Mouse (Mus musculus) CD8-positive naive resting alpha-beta T cell, adult 2 months (primary cell): ENCODE results near the gene Hdac9.

Source experiments
- DNase-seq, 2 experiments: peaks; one replicate each; pipeline ENCODE4 v3.0.0; 2022; ENCODE audit warnings: low read depth in 2 of 2, low spot score in 2 of 2

Gene Hdac9

GRCm38 (mm10) chr12:34916995-34917394, at the start of gene Hdac9:
Gene Hdac9, minus strand, starts transcription at chr12:34917095.
- DNase-seq = no peak

GRCm38 (mm10) chr12:34949066-34949706, 32.3 kb upstream of the Hdac9 start:
- DNase-seq = no peak

- DNase-seq = no peak
These were observed 21.0 kb upstream of the Hdac9 start for GRCm38 (mm10) chr12:34937918-34938317.

- no peak for DNase-seq
These were observed 8.9 kb downstream of the Hdac9 start for GRCm38 (mm10) chr12:34908008-34908407.

- DNase-seq = no peak
These were observed 9.4 kb downstream of the Hdac9 start for GRCm38 (mm10) chr12:34907506-34907850.

- DNase-seq = no peak
These were observed 10.0 kb downstream of the Hdac9 start for GRCm38 (mm10) chr12:34906704-34907505.

- no peak for DNase-seq
These were observed 10.6 kb downstream of the Hdac9 start for GRCm38 (mm10) chr12:34906376-34906703.

- no peak for DNase-seq
These were observed 16.7 kb downstream of the Hdac9 start for GRCm38 (mm10) chr12:34900241-34900640.

GRCm38 (mm10) chr12:34894867-34895266, 22.0 kb downstream of the Hdac9 start:
- no peak for DNase-seq

GRCm38 (mm10) chr12:34888694-34889093, 28.2 kb downstream of the Hdac9 start:
- DNase-seq = no peak

- DNase-seq = no peak
These were observed 42.0 kb downstream of the Hdac9 start for GRCm38 (mm10) chr12:34874926-34875325.

GRCm38 (mm10) chr12:34871028-34871427, 45.9 kb downstream of the Hdac9 start:
- no peak for DNase-seq

- DNase-seq = no peak
These were observed 75.7 kb downstream of the Hdac9 start for GRCm38 (mm10) chr12:34841196-34841595.

- DNase-seq = no peak
These were observed 79.6 kb downstream of the Hdac9 start for GRCm38 (mm10) chr12:34837318-34837717.

- DNase-seq = no peak
These were observed 80.0 kb downstream of the Hdac9 start for GRCm38 (mm10) chr12:34836864-34837263.

- no peak for DNase-seq
These were observed 80.8 kb downstream of the Hdac9 start for GRCm38 (mm10) chr12:34836085-34836484.

GRCm38 (mm10) chr12:34835493-34835892, 81.4 kb downstream of the Hdac9 start:
- no peak for DNase-seq

- no peak for DNase-seq
These were observed 88.2 kb downstream of the Hdac9 start for GRCm38 (mm10) chr12:34828684-34829083.

- DNase-seq = no peak
These were observed 90.0 kb downstream of the Hdac9 start for GRCm38 (mm10) chr12:34826931-34827330.

GRCm38 (mm10) chr12:34820229-34820628, 96.7 kb downstream of the Hdac9 start:
- DNase-seq = no peak

GRCm38 (mm10) chr12:34811673-34812613, 105.0 kb downstream of the Hdac9 start:
- no peak for DNase-seq

GRCm38 (mm10) chr12:34810221-34810620, 106.7 kb downstream of the Hdac9 start:
- no peak for DNase-seq
